Mouse (Mus musculus): ENCODE results near the gene Galnt10.

- TF ChIP-seq CTCF (IDR thresholded peaks at IDR 0.05) (no peak), EP300 (IDR thresholded peaks at IDR 0.05; ENCODE audit: insufficient read depth, low read depth, low read length) (no peak), POLR2A (IDR thresholded peaks at IDR 0.05; ENCODE audit: insufficient read depth, low read depth, low read length) (no peak)
Observed at GRCm38 (mm10) chr11:57779824-57780223, 134.6 kb downstream of the Galnt10 start.

All from heart, adult 2 months (tissue).